Mouse (Mus musculus) central nervous system, embryonic 14 days (tissue): Measurements from ENCODE around the gene Hs3st6. TPM values are rescaled to one million over a fixed set of nuclear protein-coding genes. Genes with fewer than 3 reads are reported as not detected.

Experiments used
- polyA plus RNA-seq: library from polyadenylated mRNA; depleted of rRNA; stranded (reverse); fragments of >200 nt; gene quantifications from 2 replicates; pipeline ENCODE4 v1.2.3, GENCODE M21; 2012; rRNA removed

The Hs3st6 gene
- polyA plus RNA-seq: 0.28 and 1.5 TPM in 2 replicates

DNA sequence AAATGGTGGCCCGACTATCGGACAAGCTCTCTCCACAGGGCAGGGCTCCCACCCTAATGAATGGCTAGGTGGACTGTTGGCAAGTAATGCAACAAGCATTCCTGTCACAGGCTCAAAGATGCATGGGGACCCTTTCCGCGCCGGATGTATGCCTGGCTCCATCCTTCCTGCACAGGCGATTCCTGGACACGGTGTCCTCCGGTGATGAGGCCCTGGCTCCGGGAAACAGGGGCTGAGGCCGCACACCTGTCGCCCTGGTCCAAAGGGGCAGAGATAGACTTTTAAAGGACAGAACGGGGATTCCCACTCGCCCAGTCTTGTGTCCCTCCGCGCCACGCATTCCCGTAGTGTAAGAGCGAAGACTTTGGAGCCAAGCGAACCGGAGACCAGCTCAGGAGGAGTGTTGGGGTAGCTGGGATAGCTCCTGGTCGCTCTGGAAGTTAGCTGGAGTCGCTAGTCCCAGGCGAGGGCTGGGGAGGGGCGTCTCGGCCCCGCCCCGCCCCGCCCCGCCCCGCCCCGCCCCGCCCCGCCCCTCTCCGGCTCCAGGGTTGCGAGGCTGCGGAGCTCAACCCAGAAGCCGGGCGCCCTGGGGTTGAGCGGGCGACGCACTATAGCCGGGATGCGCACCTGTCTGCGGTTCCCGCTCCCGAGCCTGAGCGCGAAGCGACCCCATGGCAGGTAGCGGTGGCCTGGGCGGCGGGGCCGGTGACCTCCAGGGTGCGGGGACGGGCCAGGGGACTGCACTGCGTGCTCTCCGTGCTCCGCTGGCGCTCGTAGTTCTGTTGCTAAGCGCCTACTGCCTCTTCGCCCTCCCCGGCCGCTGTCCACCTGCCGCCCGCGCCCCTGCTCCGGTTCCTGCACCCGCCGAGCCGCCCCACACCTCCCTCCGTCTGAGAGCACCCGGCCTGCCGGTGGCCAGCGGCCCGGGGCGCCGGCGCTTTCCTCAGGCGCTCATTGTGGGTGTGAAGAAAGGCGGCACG lies at the start of gene Hs3st6:
Gene Hs3st6 (plus strand): TSS at position 574 of the 980 bp plus-strand sequence.

GRCm38 (mm10) chr17:24706982-24707800 lies 45.6 kb upstream of the Hs3st6 start, which contains the start of gene Tbl3:
Gene Tbl3 (minus strand): TSS chr17:24707660.

DNA sequence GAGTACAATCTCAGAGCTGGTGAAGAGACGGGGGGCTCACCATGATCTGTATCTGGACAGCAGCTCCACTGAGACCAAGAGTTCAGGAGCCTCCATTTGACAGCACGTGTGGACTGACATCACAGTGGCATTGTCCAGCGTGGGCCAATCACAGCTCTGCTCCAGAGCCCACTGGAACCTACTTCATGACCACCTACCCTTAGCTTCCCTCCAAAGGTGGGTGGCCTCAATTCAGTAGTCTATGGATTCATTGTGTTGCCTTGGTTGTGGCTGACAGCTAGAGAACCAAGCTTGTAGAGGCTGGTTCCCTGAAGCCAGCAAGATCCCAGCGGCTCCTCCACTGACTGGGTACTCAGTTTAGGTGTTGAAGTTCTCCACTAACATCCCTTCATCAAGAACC lies 34.8 kb upstream of the Hs3st6 start, which contains the start of the genes Rnf151 and Rps2:
Gene Rnf151 (minus strand): TSS at position 121 of the 400 bp plus-strand sequence.
Gene Rps2 (plus strand): TSS at position 174 of the 400 bp plus-strand sequence.

DNA sequence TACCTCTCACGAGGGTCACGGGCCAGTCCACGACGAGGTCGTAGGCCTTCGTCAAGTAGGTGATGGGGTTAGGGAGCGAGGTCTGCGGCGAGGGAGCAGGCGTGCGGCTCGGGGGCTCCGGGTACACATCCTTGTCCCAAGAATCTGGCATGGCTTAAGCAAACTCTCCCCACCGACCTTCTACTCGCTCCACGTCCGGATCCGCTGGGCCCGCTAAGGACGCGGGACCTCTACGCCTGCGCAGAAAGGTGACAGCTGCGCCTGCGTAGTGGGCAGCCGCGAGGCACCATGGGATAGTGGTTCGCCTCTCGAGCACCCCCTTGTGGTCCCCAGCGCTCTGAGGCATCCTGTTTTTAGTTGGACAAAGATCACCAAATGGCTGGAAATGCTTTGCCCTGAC lies 28.6 kb upstream of the Hs3st6 start, which contains the start of gene Ndufb10:
Gene Ndufb10 (minus strand): TSS at position 295 of the 400 bp plus-strand sequence.

GRCm38 (mm10) chr17:24727618-24728017 lies 25.2 kb upstream of the Hs3st6 start, which contains the start of gene Rpl3l:
Gene Rpl3l (plus strand): TSS chr17:24727820.

DNA sequence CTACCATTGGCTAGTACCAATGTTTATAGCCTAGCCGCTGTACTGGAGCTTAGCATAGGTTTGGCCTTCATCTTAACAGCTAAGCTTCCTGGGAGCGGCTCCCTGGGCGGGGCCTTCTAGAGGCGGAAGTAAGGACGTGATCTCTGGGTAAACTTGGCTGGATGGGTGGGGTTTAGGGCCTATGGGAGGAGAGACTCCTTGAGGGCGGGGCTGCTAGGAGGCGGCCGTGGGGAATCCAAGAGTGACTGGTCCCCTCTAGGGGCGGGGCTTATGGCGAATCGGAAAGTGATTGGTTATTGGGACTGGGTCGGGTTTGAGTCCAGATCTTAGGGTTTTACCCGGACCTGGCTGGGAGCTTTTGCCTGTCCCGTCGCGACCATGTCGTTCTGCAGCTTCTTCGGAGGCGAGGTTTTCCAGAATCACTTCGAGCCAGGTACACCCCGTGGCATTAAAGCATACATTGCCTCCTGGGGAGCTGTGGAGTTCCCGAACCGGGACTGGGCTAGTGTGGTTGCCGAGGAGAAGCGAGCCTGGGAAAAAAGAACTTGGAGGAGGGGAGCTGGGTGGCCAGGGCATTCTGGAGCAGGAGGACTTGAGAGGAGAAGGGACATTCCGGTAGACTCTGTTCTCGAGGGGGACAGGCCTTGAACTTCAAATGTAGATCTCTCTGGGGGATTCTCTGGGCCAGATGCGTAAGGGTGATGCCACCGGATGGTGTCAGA lies 16.3 kb upstream of the Hs3st6 start, which contains the start of gene Msrb1:
Gene Msrb1 (plus strand): TSS at position 313 of the 722 bp plus-strand sequence.

DNA sequence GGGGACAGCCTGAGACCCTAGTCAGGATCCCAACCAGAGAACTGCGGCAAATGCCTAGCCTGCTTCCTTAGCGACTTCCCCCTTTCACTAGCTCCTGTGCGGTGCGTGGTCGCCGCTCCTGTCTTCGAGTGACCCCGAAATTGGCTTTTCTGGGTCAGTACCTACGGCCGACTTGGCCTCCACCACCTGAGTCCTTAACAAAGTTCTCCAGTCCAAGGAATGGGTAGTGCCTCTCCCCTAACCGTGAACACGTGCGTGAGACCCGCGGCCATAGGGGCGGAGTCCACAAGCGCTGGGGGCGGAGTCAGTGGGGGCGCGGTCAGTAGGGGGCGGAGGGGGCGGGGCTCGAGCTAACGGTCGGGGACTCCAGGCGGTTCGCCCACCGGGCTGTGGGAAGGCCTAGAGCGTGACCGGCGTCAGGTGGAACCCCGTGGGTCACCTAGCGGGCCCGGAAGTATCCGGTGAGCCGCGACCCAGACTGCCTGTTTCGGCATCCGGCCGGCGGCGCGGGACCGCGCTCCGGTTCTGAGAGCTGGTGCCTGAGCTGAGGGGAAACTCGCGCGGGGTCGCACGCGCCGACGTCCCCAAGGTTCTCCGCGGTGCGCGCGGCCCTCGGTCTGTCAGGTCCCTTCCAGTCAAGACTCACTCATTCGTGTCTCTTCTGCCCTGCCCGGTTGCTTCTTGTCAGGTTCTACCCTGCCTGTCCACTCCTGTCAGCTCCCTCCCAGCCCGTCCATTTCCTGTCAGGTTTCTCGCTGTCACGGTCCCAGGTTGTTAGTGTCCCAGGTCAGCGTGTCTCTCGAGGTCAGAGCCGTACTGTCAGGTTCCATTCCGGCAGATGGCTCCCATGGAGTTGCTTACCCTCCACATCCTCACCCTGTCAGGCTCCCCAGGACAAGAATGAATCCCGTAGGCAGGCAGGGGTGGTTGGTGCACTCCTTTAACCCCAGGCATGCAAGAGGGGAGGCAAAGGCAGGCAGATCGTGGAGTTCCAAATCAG lies 51.5 kb downstream of the Hs3st6 start, which contains the start of gene Meiob:
Gene Meiob (plus strand): TSS at position 338 of the 1,000 bp plus-strand sequence.

Other genes with a start within 250 kb of the Hs3st6 start
- 333 and 335 TPM in 2 replicates for gene Traf7, start 225.1 kb upstream of the Hs3st6 start, polyA plus RNA-seq
- 4.1 and 5.0 TPM in 2 replicates for gene Rab26, start 218.8 kb upstream of the Hs3st6 start, polyA plus RNA-seq
- gene Pkd1, start 203.2 kb upstream of the Hs3st6 start, polyA plus RNA-seq: 60.4 and 62.9 TPM in 2 replicates
- 175 and 176 TPM in 2 replicates for gene Tsc2, start 120.4 kb upstream of the Hs3st6 start, polyA plus RNA-seq
- 16.0 and 16.5 TPM in 2 replicates for gene Nthl1, start 120.3 kb upstream of the Hs3st6 start, polyA plus RNA-seq
- gene Slc9a3r2, start 102.7 kb upstream of the Hs3st6 start, polyA plus RNA-seq: 27.3 and 36.1 TPM in 2 replicates
- 0.16 and 0.29 TPM in 2 replicates for gene Npw, start 94.5 kb upstream of the Hs3st6 start, polyA plus RNA-seq
- gene Zfp598, start 83.3 kb upstream of the Hs3st6 start, polyA plus RNA-seq: 85.5 and 87.5 TPM in 2 replicates
- 58.6 and 60.6 TPM in 2 replicates for gene Syngr3, start 63.0 kb upstream of the Hs3st6 start, polyA plus RNA-seq
- 31.7 and 33.2 TPM in 2 replicates for gene Gfer, start 56.8 kb upstream of the Hs3st6 start, polyA plus RNA-seq
- gene Noxo1, start 56.8 kb upstream of the Hs3st6 start, polyA plus RNA-seq: 9.5 and 9.7 TPM in 2 replicates
- 71.6 and 77.7 TPM in 2 replicates for gene Tbl3, start 45.3 kb upstream of the Hs3st6 start, polyA plus RNA-seq
- gene Rnf151, start 34.9 kb upstream of the Hs3st6 start, polyA plus RNA-seq: 0.36 TPM in 2 replicates
- 1,943 and 2,057 TPM in 2 replicates for gene Rps2, start 34.9 kb upstream of the Hs3st6 start, polyA plus RNA-seq
- 219 and 243 TPM in 2 replicates for gene Ndufb10, start 28.5 kb upstream of the Hs3st6 start, polyA plus RNA-seq
- gene Rpl3l, start 25.2 kb upstream of the Hs3st6 start, polyA plus RNA-seq: 0.08 and 0.10 TPM in 2 replicates
- gene Msrb1, start 16.3 kb upstream of the Hs3st6 start, polyA plus RNA-seq: 36.8 and 38.8 TPM in 2 replicates
- gene Meiob, start 51.3 kb downstream of the Hs3st6 start, polyA plus RNA-seq: not detected in 2 replicates
- gene Hagh, start 87.2 kb downstream of the Hs3st6 start, polyA plus RNA-seq: 34.3 and 35.3 TPM in 2 replicates
- gene Fahd1, start 97.4 kb downstream of the Hs3st6 start, polyA plus RNA-seq: 16.0 and 16.6 TPM in 2 replicates
- 0.05 and 0.13 TPM in 2 replicates for gene Igfals, start 113.0 kb downstream of the Hs3st6 start, polyA plus RNA-seq
- 32.7 and 32.9 TPM in 2 replicates for gene Nubp2, start 133.4 kb downstream of the Hs3st6 start, polyA plus RNA-seq
- gene Spsb3, start 133.7 kb downstream of the Hs3st6 start, polyA plus RNA-seq: 79.6 and 81.9 TPM in 2 replicates
- gene Eme2, start 142.1 kb downstream of the Hs3st6 start, polyA plus RNA-seq: 39.1 and 48.1 TPM in 2 replicates
- 107 and 108 TPM in 2 replicates for gene Mrps34, start 142.1 kb downstream of the Hs3st6 start, polyA plus RNA-seq
- gene Nme3, start 143.5 kb downstream of the Hs3st6 start, polyA plus RNA-seq: 77.0 and 84.1 TPM in 2 replicates
- gene Mapk8ip3, start 184.0 kb downstream of the Hs3st6 start, polyA plus RNA-seq: 193 and 206 TPM in 2 replicates
- gene Jpt2, start 207.7 kb downstream of the Hs3st6 start, polyA plus RNA-seq: 72.1 and 74.9 TPM in 2 replicates